Mouse (Mus musculus): ENCODE measurements around the gene Hist1h3h.

Hist1h3h gene

GRCm38 (mm10) chr13:21717397-21718357 lies at the start of gene Hist1h3h:
Gene Hist1h3h, plus strand, starts transcription at chr13:21717659.
- DNase-seq (ENCODE audit: low spot score in 2 of 2): peak; percentile 90 to 94

- no peak for DNase-seq (ENCODE audit: low spot score in 2 of 2)
Measured at GRCm38 (mm10) chr13:21677305-21677704, 40.2 kb upstream of the Hist1h3h start, which contains the start of gene Olfr1360. Gene Olfr1360, minus strand, starts transcription at chr13:21677405.

- no peak for DNase-seq (ENCODE audit: low spot score in 2 of 2)
Measured at GRCm38 (mm10) chr13:21697811-21698210, 19.6 kb upstream of the Hist1h3h start, which contains the start of gene Olfr1359. Gene Olfr1359, plus strand, starts transcription at chr13:21698111.

GRCm38 (mm10) chr13:21706669-21707068 lies 10.8 kb upstream of the Hist1h3h start:
- DNase-seq (ENCODE audit: low spot score in 2 of 2): no peak

GRCm38 (mm10) chr13:21710031-21710711 lies 7.3 kb upstream of the Hist1h3h start:
- peak; percentile 89 to 95 for DNase-seq (ENCODE audit: low spot score in 2 of 2)

GRCm38 (mm10) chr13:21710821-21711525 lies 6.5 kb upstream of the Hist1h3h start:
- peak; percentile 81 to 91 for DNase-seq (ENCODE audit: low spot score in 2 of 2)

- DNase-seq (ENCODE audit: low spot score in 2 of 2): no peak
Measured at GRCm38 (mm10) chr13:21711698-21712097, 5.8 kb upstream of the Hist1h3h start.

GRCm38 (mm10) chr13:21714725-21715124 lies 2.7 kb upstream of the Hist1h3h start:
- peak; percentile 72 to 82 for DNase-seq (ENCODE audit: low spot score in 2 of 2)

- peak; percentile 39 to 73 for DNase-seq (ENCODE audit: low spot score in 2 of 2)
Measured at GRCm38 (mm10) chr13:21715131-21715863, 2.2 kb upstream of the Hist1h3h start.

GRCm38 (mm10) chr13:21715864-21716539 lies 1.5 kb upstream of the Hist1h3h start, which contains the start of the genes Hist1h2bl and Hist1h2ai:
Gene Hist1h2bl, minus strand, starts transcription at chr13:21716143.
Gene Hist1h2ai, plus strand, starts transcription at chr13:21716422.
- DNase-seq (ENCODE audit: low spot score in 2 of 2): peak; percentile 87 to 92

- DNase-seq (ENCODE audit: low spot score in 2 of 2): peak; percentile 42 to 74
Measured at GRCm38 (mm10) chr13:21716540-21717391, 693 bp upstream of the Hist1h3h start.

- DNase-seq (ENCODE audit: low spot score in 2 of 2): peak in 1 of 2 experiments; percentile 18
Measured at GRCm38 (mm10) chr13:21718381-21719080, 1.1 kb downstream of the Hist1h3h start.

- peak in 1 of 2 experiments; percentile 25 for DNase-seq (ENCODE audit: low spot score in 2 of 2)
Measured at GRCm38 (mm10) chr13:21721107-21721756, 3.8 kb downstream of the Hist1h3h start.

GRCm38 (mm10) chr13:21721757-21722372 lies 4.4 kb downstream of the Hist1h3h start, which contains the start of gene Hist1h2bm:
Gene Hist1h2bm, plus strand, starts transcription at chr13:21722044.
- peak; percentile 78 to 85 for DNase-seq (ENCODE audit: low spot score in 2 of 2)

- DNase-seq (ENCODE audit: low spot score in 2 of 2): peak in 1 of 2 experiments; percentile 23
Measured at GRCm38 (mm10) chr13:21722373-21722925, 5.0 kb downstream of the Hist1h3h start.

GRCm38 (mm10) chr13:21722993-21723836 lies 5.8 kb downstream of the Hist1h3h start:
- DNase-seq (ENCODE audit: low spot score in 2 of 2): no peak
